Mouse (Mus musculus): ENCODE data around the gene Dvl2.
"Not testable (repeated sequence)": the region's sequence is repeated elsewhere in the genome, so short reads cannot be mapped to it uniquely, and the experiment has no call there.

Gene Dvl2

GRCm38 (mm10) chr11:70000396-70000898 lies at the start of gene Dvl2:
TSS of gene Dvl2 (plus strand) at chr11:70000595.
- DNase-seq (ENCODE audit: low spot score): peak; percentile 69

GRCm38 (mm10) chr11:69950807-69951459 lies 49.5 kb upstream of the Dvl2 start:
- no peak for DNase-seq (ENCODE audit: low spot score)

GRCm38 (mm10) chr11:69952274-69952673 lies 48.1 kb upstream of the Dvl2 start:
- no peak for DNase-seq (ENCODE audit: low spot score)

GRCm38 (mm10) chr11:69953267-69953915 lies 47.0 kb upstream of the Dvl2 start:
- no peak for DNase-seq (ENCODE audit: low spot score)

GRCm38 (mm10) chr11:69955618-69956017 lies 44.8 kb upstream of the Dvl2 start:
- DNase-seq (ENCODE audit: low spot score): not testable (repeated sequence)

- no peak for DNase-seq (ENCODE audit: low spot score)
Measured at GRCm38 (mm10) chr11:69956218-69956617, 44.2 kb upstream of the Dvl2 start.

GRCm38 (mm10) chr11:69960616-69961015 lies 39.8 kb upstream of the Dvl2 start:
- DNase-seq (ENCODE audit: low spot score): no peak

GRCm38 (mm10) chr11:69961841-69962240 lies 38.6 kb upstream of the Dvl2 start:
- no peak for DNase-seq (ENCODE audit: low spot score)

GRCm38 (mm10) chr11:69964650-69965270 lies 35.6 kb upstream of the Dvl2 start, which contains the start of gene Cldn7:
TSS of gene Cldn7 (plus strand) at chr11:69964779.
- no peak for DNase-seq (ENCODE audit: low spot score)

- DNase-seq (ENCODE audit: low spot score): no peak
Measured at GRCm38 (mm10) chr11:69965271-69966005, 35.0 kb upstream of the Dvl2 start.

- DNase-seq (ENCODE audit: low spot score): no peak
Measured at GRCm38 (mm10) chr11:69966006-69966859, 34.2 kb upstream of the Dvl2 start.

GRCm38 (mm10) chr11:69966860-69967517 lies 33.4 kb upstream of the Dvl2 start:
- DNase-seq (ENCODE audit: low spot score): no peak

GRCm38 (mm10) chr11:69968793-69969192 lies 31.6 kb upstream of the Dvl2 start:
- DNase-seq (ENCODE audit: low spot score): no peak

GRCm38 (mm10) chr11:69970222-69970621 lies 30.2 kb upstream of the Dvl2 start:
- no peak for DNase-seq (ENCODE audit: low spot score)

GRCm38 (mm10) chr11:69970775-69971174 lies 29.6 kb upstream of the Dvl2 start:
- no peak for DNase-seq (ENCODE audit: low spot score)

- no peak for DNase-seq (ENCODE audit: low spot score)
Measured at GRCm38 (mm10) chr11:69974907-69975306, 25.5 kb upstream of the Dvl2 start.

- DNase-seq (ENCODE audit: low spot score): no peak
Measured at GRCm38 (mm10) chr11:69976271-69976670, 24.1 kb upstream of the Dvl2 start.

GRCm38 (mm10) chr11:69979827-69980195 lies 20.6 kb upstream of the Dvl2 start:
- DNase-seq (ENCODE audit: low spot score): no peak

GRCm38 (mm10) chr11:69980196-69981140 lies 19.9 kb upstream of the Dvl2 start:
- DNase-seq (ENCODE audit: low spot score): peak; percentile 90
